16 mouse cellular contexts compared by ENCODE assay signal in the genomic region with DNA sequence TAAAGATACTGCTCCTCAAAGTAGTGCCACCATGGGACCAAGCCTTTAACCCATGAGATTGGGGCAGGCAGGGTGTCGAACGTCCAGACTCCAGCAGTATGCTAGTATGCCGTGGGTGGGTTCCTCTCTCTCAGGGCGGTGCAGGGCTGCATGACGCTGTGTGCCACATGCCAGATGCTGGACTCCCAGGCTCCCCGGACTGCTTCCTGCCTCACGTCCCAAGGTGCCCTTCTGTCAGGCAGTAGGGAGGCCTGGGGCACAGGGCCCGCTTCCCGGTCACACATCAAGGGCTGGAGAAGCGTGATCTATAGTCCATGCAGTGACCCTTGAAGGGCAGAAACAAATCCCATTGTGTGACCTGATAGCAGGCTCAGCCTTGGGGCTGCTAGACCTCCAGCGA.
DNase-seq lines count a peak whose midpoint lies in the region; ATAC-seq lines count a peak whose summit lies in the region.
"Had no signal": no experiment of that assay in that cellular context is flagged by ENCODE, and none has a peak within 500 bp of the region (broad histone marks: within the 10 kb centered on the region; RNA-seq: fewer than 3 reads in every experiment).

No protein-coding gene starts in this region.

- intact Hi-C loops in heart, postnatal 10 days (cut with DNase I), result loop anchor here (10.0 kb wide), 1 partner anchor 156 kb away; no protein-coding TSS in a partner anchor

- no peaks in the 10 kb centered on the region for H3K9me3 ChIP-seq in heart, embryonic 15.5 days (replicated peaks)
- H3K9me3 ChIP-seq in intestine, embryonic 16.5 days (ENCODE audit: control insufficient read depth, low read length), result no peaks in the 10 kb centered on the region
- H3K9me3 ChIP-seq: embryonic facial prominence, embryonic 15.5 days; hindbrain, embryonic 15.5 days; midbrain, embryonic 12.5 days had no signal

- peak; percentile 85 for ATAC-seq in heart, embryonic 15.5 days (replicated peaks; ENCODE audit: insufficient number of reproducible peaks, insufficient read depth, low FRiP score, low read depth)
- peak; percentile 44; the same call in 1 of the 2 replicates for ATAC-seq in intestine, embryonic 16.5 days
- ATAC-seq in activated CD4-positive, CD25-positive, alpha-beta regulatory T cell, adult 4 months, result no peak
- ATAC-seq: forebrain, postnatal 0 days; liver, postnatal 0 days; Patski had no signal

- no peak for DNase-seq in heart, postnatal 10 days
- peak; percentile 73 for DNase-seq in embryo, embryonic 10 days (ENCODE audit: low spot score)
- DNase-seq in kidney, postnatal 4 days, result peak; percentile 53 to 59
- no peak for DNase-seq in testis, postnatal 14 days (ENCODE audit: low spot score)
- no peak for DNase-seq in thymus, postnatal 25 days
- DNase-seq: adrenal gland, postnatal 25 days; cerebellum, adult 18-20 months; forebrain, postnatal 0 days; liver, postnatal 0 days had no signal

- no peak overlapping the region for H3K9ac ChIP-seq in heart, embryonic 15.5 days
- no peak overlapping the region for H3K9ac ChIP-seq in intestine, embryonic 16.5 days (ENCODE audit: low read depth, low read length)
- H3K9ac ChIP-seq: embryonic facial prominence, embryonic 15.5 days; forebrain, postnatal 0 days; hindbrain, embryonic 15.5 days; liver, postnatal 0 days; midbrain, embryonic 12.5 days had no signal

- peaks cover 13% of the 10 kb centered on the region; the same call in 1 of the 2 replicates for H3K27me3 ChIP-seq in heart, embryonic 15.5 days
- no peaks in the 10 kb centered on the region for H3K27me3 ChIP-seq in intestine, embryonic 16.5 days (replicated peaks; ENCODE audit: control insufficient read depth, insufficient read depth, low read length)
- H3K27me3 ChIP-seq: Patski had no signal

- H3K4me3 ChIP-seq in heart, embryonic 15.5 days, result no peak overlapping the region
- H3K4me3 ChIP-seq in intestine, embryonic 16.5 days (ENCODE audit: low read length), result no peak overlapping the region
- H3K4me3 ChIP-seq: embryonic facial prominence, embryonic 15.5 days; hindbrain, embryonic 15.5 days; midbrain, embryonic 12.5 days had no signal

- WGBS in heart, embryonic 15.5 days, result 35% methylated on average over 11 of the region's 11 CpGs
- WGBS in intestine, embryonic 16.5 days, result 48% methylated on average over 11 of the region's 11 CpGs

- peaks cover 23% of the 10 kb centered on the region for H3K4me1 ChIP-seq in heart, embryonic 15.5 days (replicated peaks)
- peaks cover 9% of the 10 kb centered on the region; the same call in 1 of the 2 replicates for H3K4me1 ChIP-seq in intestine, embryonic 16.5 days (ENCODE audit: control insufficient read depth, insufficient read depth, low read length)
- H3K4me1 ChIP-seq: embryonic facial prominence, embryonic 15.5 days had no signal

- no peaks in the 10 kb centered on the region for H3K36me3 ChIP-seq in heart, embryonic 15.5 days
- H3K36me3 ChIP-seq in intestine, embryonic 16.5 days (ENCODE audit: control insufficient read depth, insufficient read depth, low read length), result no peaks in the 10 kb centered on the region
- H3K36me3 ChIP-seq: embryonic facial prominence, embryonic 15.5 days; hindbrain, embryonic 15.5 days; midbrain, embryonic 12.5 days had no signal

- H3K4me2 ChIP-seq in heart, embryonic 15.5 days, result no peak overlapping the region
- no peak overlapping the region for H3K4me2 ChIP-seq in intestine, embryonic 16.5 days (ENCODE audit: low read depth, low read length)
- H3K4me2 ChIP-seq: embryonic facial prominence, embryonic 15.5 days; hindbrain, embryonic 15.5 days; midbrain, embryonic 12.5 days had no signal

- 0 out of 2 replicates have a peak overlapping the region, but pooled peaks have one; percentile 29 for H3K27ac ChIP-seq in heart, embryonic 15.5 days
- no peak overlapping the region for H3K27ac ChIP-seq in intestine, embryonic 16.5 days (ENCODE audit: low read length)
- H3K27ac ChIP-seq: embryonic facial prominence, embryonic 15.5 days; hindbrain, embryonic 15.5 days; midbrain, embryonic 12.5 days had no signal

Comparison
In these comparisons a context has a peak if more than half of its experiments do, and no peak if none do; other contexts are left out.
1. DNase-seq: peak in embryo, embryonic 10 days (single experiment) and kidney, postnatal 4 days (2 of 2); none in heart, postnatal 10 days (0 of 2), testis, postnatal 14 days (single experiment) and thymus, postnatal 25 days (single experiment).